Mouse (Mus musculus) ES-E14 (cell line): ENCODE measurements around the gene Ttyh2. TPM values are rescaled to one million over a fixed set of nuclear protein-coding genes. Genes with fewer than 3 reads are reported as not detected.
A peak's percentile ranks its signal among the peaks of the same experiment; 100 is the strongest.

Experiments used
- DNase-seq: peaks from one replicate; pipeline ENCODE4 v3.0.0-alpha.2; 2013; ENCODE audit warnings: low read depth, low spot score
- H3K27ac ChIP-seq: 2 replicates; pipeline ENCODE4 v1.5.1; 2012; ENCODE audit warnings: low read depth, mild to moderate bottlenecking, low read length, moderate library complexity, mixed read lengths; ENCODE audit not compliant: poor library complexity, insufficient read depth, severe bottlenecking
- H3K36me3 ChIP-seq: 2 replicates; pipeline ENCODE4 v1.6.1; 2012; ENCODE audit warnings: mild to moderate bottlenecking, low read length, moderate library complexity, mixed read lengths; ENCODE audit not compliant: control insufficient read depth, poor library complexity, insufficient read depth, severe bottlenecking
- H3K4me1 ChIP-seq, 2 experiments: fragments of 150-350 bp in 1 of 2; sonication (generic) in 1 of 2; 2 replicates each; pipeline ENCODE4 v1.6.1; 2012; ENCODE audit warnings: low read length in 2 of 2, mild to moderate bottlenecking in 1 of 2, mixed read lengths in 1 of 2; ENCODE audit not compliant: control insufficient read depth in 2 of 2, insufficient read depth in 2 of 2, poor library complexity in 1 of 2
- H3K4me3 ChIP-seq, 2 experiments: fragments of 150-350 bp in 1 of 2; sonication (generic) in 1 of 2; 2 replicates each; pipeline ENCODE4 v1.5.1; 2012; ENCODE audit warnings: low read length in 2 of 2, low read depth in 1 of 2, mild to moderate bottlenecking in 1 of 2, mixed read lengths in 1 of 2; ENCODE audit not compliant: insufficient read depth in 1 of 2, poor library complexity in 1 of 2, severe bottlenecking in 1 of 2
- H3K9ac ChIP-seq: 2 replicates; pipeline ENCODE4 v1.6.1; 2012; ENCODE audit warnings: low read depth, mild to moderate bottlenecking, low read length, mixed read lengths; ENCODE audit not compliant: poor library complexity, insufficient read depth, severe bottlenecking
- H3K9me3 ChIP-seq: fragments of 150-350 bp; sonication (generic); 2 replicates; pipeline ENCODE4 v1.6.1; 2012; ENCODE audit warnings: low read depth, mild to moderate bottlenecking, low read length; ENCODE audit not compliant: control insufficient read depth, insufficient read depth
- CHD2 ChIP-seq: IDR thresholded peaks from 2 replicates; pipeline ENCODE4 v1.6.1; 2014; ENCODE audit warnings: mild to moderate bottlenecking, low read depth, low read length, inconsistent platforms
- HCFC1 ChIP-seq: IDR thresholded peaks from 2 replicates; pipeline ENCODE4 v1.6.1; 2012; ENCODE audit warnings: low read length, inconsistent platforms, borderline replicate concordance; ENCODE audit not compliant: insufficient read depth
- MAFK ChIP-seq: IDR thresholded peaks from 2 replicates; pipeline ENCODE4 v1.6.1; 2014; ENCODE audit warnings: mild to moderate bottlenecking, low read depth, low read length, inconsistent platforms; ENCODE audit not compliant: insufficient read depth
- ZC3H11A ChIP-seq: IDR thresholded peaks from 2 replicates; pipeline ENCODE4 v1.6.1; 2012; ENCODE audit warnings: low read depth, mild to moderate bottlenecking, inconsistent platforms, low read length, borderline replicate concordance
- ZNF384 ChIP-seq: IDR thresholded peaks from 2 replicates; pipeline ENCODE4 v1.6.1; 2012; ENCODE audit warnings: low read depth, low read length, inconsistent platforms
- in situ Hi-C, 2 experiments: fragments of 600-800 bp; cut with MboI; formaldehyde crosslinking; loops; one replicate each; pipeline ENCODE4 v1.15.1; 2025; ENCODE audit warnings: low sequenced_read_pairs in 2 of 2, inconsistent platforms in 1 of 2; ENCODE audit not compliant: unreplicated experiment in 2 of 2
- total RNA-seq: library from RNA; depleted of rRNA; stranded (reverse); fragments of 300-350 nt; gene quantifications from 2 replicates; pipeline ENCODE4 v1.2.3, GENCODE M21; 2012

Gene Ttyh2
- total RNA-seq, 1 experiment = 16.7 TPM

- Histone ChIP-seq H3K36me3 (no peaks in the 10 kb centered on the region), H3K9me3 (no peaks in the 10 kb centered on the region), H3K4me1 (peaks cover 0 to 20% of the 10 kb centered on the region in 2 experiments; a peak in 2 of 4 replicates), H3K4me3 (peak overlapping the region; percentile 18 to 24; a peak in 1 of 4 replicates), H3K9ac (0 out of 2 replicates have a peak overlapping the region, but pooled peaks have one; percentile 19), H3K27ac (no peak overlapping the region)
- TF ChIP-seq MAFK = no peak
- TF ChIP-seq HCFC1 = no peak
- no peak for TF ChIP-seq ZNF384
- no peak for TF ChIP-seq CHD2
- TF ChIP-seq ZC3H11A = no peak
- in situ Hi-C loops = loop anchor here (10.0 to 25.0 kb wide), 4 partner anchors 225 to 777 kb away; no protein-coding TSS in a partner anchor
- no peak for DNase-seq
Observed at GRCm38 (mm10) chr11:114639681-114640103, 35.5 kb upstream of the Ttyh2 start.

- Histone ChIP-seq H3K4me3 (no peak overlapping the region), H3K36me3 (no peaks in the 10 kb centered on the region), H3K4me1 (peaks cover 0 to 20% of the 10 kb centered on the region in 2 experiments; a peak in 2 of 4 replicates), H3K9ac (no peak overlapping the region), H3K27ac (no peak overlapping the region), H3K9me3 (no peaks in the 10 kb centered on the region)
- in situ Hi-C loops = loop anchor here (25.0 kb wide), 2 partner anchors 428 to 778 kb away; no protein-coding TSS in a partner anchor
- TF ChIP-seq HCFC1 = no peak
- TF ChIP-seq ZNF384 = no peak
- no peak for TF ChIP-seq MAFK
- no peak for TF ChIP-seq ZC3H11A
- no peak for TF ChIP-seq CHD2
- no peak for DNase-seq
Observed at GRCm38 (mm10) chr11:114640658-114641057, 34.6 kb upstream of the Ttyh2 start.

GRCm38 (mm10) chr11:114641136-114641535 is 34.1 kb upstream of the Ttyh2 start:
- in situ Hi-C loops = loop anchor here (25.0 kb wide), 2 partner anchors 429 to 779 kb away; no protein-coding TSS in a partner anchor
- TF ChIP-seq ZNF384 (no peak), CHD2 (no peak), MAFK (no peak), HCFC1 (no peak), ZC3H11A (no peak)
- H3K4me1 ChIP-seq = peaks cover 0 to 17% of the 10 kb centered on the region in 2 experiments; a peak in 2 of 4 replicates
- no peak overlapping the region for H3K9ac ChIP-seq
- H3K9me3 ChIP-seq = no peaks in the 10 kb centered on the region
- H3K36me3 ChIP-seq = no peaks in the 10 kb centered on the region
- DNase-seq = no peak
- no peak overlapping the region for H3K4me3 ChIP-seq
- H3K27ac ChIP-seq = no peak overlapping the region

GRCm38 (mm10) chr11:114642184-114642583 is 33.0 kb upstream of the Ttyh2 start:
- in situ Hi-C loops = loop anchor here (25.0 kb wide), 2 partner anchors 430 to 780 kb away; no protein-coding TSS in a partner anchor
- Histone ChIP-seq H3K27ac (no peak overlapping the region), H3K9me3 (no peaks in the 10 kb centered on the region), H3K9ac (peak overlapping the region; percentile 2; the same call in 1 of the 2 replicates), H3K36me3 (no peaks in the 10 kb centered on the region), H3K4me1 (peaks cover 0 to 11% of the 10 kb centered on the region in 2 experiments; a peak in 1 of 4 replicates), H3K4me3 (peak overlapping the region; percentile 22 to 64; a peak in 3 of 4 replicates)
- TF ChIP-seq ZNF384 (no peak), CHD2 (no peak), MAFK (no peak), ZC3H11A (no peak), HCFC1 (no peak)
- DNase-seq = no peak

- H3K9me3 ChIP-seq = no peaks in the 10 kb centered on the region
- H3K36me3 ChIP-seq = no peaks in the 10 kb centered on the region
- in situ Hi-C loops = loop anchor here (25.0 kb wide), 2 partner anchors 431 to 781 kb away; no protein-coding TSS in a partner anchor
- H3K4me3 ChIP-seq = no peak overlapping the region
- no peak for DNase-seq
- TF ChIP-seq ZNF384 = no peak
- no peak for TF ChIP-seq CHD2
- no peak for TF ChIP-seq MAFK
- H3K27ac ChIP-seq = no peak overlapping the region
- H3K4me1 ChIP-seq = peaks cover 0 to 11% of the 10 kb centered on the region in 2 experiments; a peak in 1 of 4 replicates
- H3K9ac ChIP-seq = no peak overlapping the region
Observed at GRCm38 (mm10) chr11:114642926-114643325, 32.3 kb upstream of the Ttyh2 start.
